Mouse (Mus musculus) heart, embryonic 15.5 days (tissue): Measurements from ENCODE around the gene Dlg2. TPM values are rescaled to one million over a fixed set of nuclear protein-coding genes. Genes with fewer than 3 reads are reported as not detected.

Experiments used
- ATAC-seq: fragments of 200-750 bp; cut with Nextera tagmentation; replicated peaks from 2 replicates; pipeline ENCODE4 v1.8.0; 2017; ENCODE audit warnings: low read depth, moderate TSS enrichment; ENCODE audit not compliant: insufficient number of reproducible peaks, insufficient read depth, low FRiP score
- H3K27ac ChIP-seq: fragments of 300-500 bp; sonication (generic); 2 replicates; pipeline ENCODE4 v1.5.1; 2015; ENCODE audit warnings: mild to moderate bottlenecking, inconsistent platforms
- H3K27me3 ChIP-seq: fragments of 300-500 bp; sonication (generic); 2 replicates; pipeline ENCODE4 v1.6.1; 2015; ENCODE audit warnings: inconsistent platforms
- H3K36me3 ChIP-seq: fragments of 300-500 bp; sonication (generic); 2 replicates; pipeline ENCODE4 v1.6.1; 2015; ENCODE audit warnings: mild to moderate bottlenecking, inconsistent platforms
- H3K4me1 ChIP-seq: fragments of 300-500 bp; sonication (generic); replicated peaks from 2 replicates; pipeline ENCODE4 v1.6.1; 2015; ENCODE audit warnings: inconsistent platforms
- H3K4me2 ChIP-seq: fragments of 300-500 bp; sonication (generic); 2 replicates; pipeline ENCODE4 v1.6.1; 2015; ENCODE audit warnings: inconsistent platforms, mild to moderate bottlenecking, moderate library complexity
- H3K4me3 ChIP-seq: fragments of 300-500 bp; sonication (generic); 2 replicates; pipeline ENCODE4 v1.5.1; 2015; ENCODE audit warnings: mild to moderate bottlenecking, inconsistent platforms
- H3K9ac ChIP-seq: fragments of 300-500 bp; sonication (generic); 2 replicates; pipeline ENCODE4 v1.6.1; 2015; ENCODE audit warnings: mild to moderate bottlenecking, inconsistent platforms
- H3K9me3 ChIP-seq: fragments of 300-500 bp; sonication (generic); replicated peaks from 2 replicates; pipeline ENCODE4 v1.6.1; 2016; ENCODE audit warnings: inconsistent platforms
- WGBS: fragments of 180-500 bp; shearing (Covaris S2); methylation state at CpG from one replicate; pipeline ENCODE4 v1.1.7; 2015; ENCODE audit warnings: mixed read lengths; 5-methylcytosine and 5-hydroxymethylcytosine counted together
- polyA plus RNA-seq: library from polyadenylated mRNA; unstranded; fragments of >200 nt; fragmentation: Nextera tagmentation; extraction: Ambion mirVana; gene quantifications from 2 replicates; pipeline ENCODE4 v1.2.1, GENCODE M21; 2015

The Dlg2 gene
- polyA plus RNA-seq, 1 experiment from 2014 or later = 6.3 TPM

DNA sequence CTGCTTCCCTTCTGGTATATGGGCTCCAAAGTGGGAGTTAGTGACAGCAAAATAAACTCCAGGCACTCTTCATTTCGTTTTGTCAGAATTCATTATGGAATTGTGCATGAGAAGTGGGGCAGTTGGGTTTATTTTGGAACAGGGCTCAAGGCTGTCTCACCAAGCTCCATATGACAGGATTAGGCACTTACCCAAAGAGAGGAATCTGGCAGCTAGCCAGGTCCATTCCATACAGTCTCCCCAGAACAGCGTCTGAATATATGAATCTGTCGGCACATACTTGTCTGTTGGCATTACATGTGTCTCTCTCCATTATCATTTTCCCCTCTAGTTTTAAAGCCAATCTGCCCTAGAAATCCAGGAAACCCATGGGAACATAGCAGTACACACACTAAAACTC, 1649.4 kb downstream of the Dlg2 start:
- no peak overlapping the region for H3K9ac ChIP-seq
- WGBS = 11% methylated on average over 3 of the region's 3 CpGs
- H3K4me2 ChIP-seq = no peak overlapping the region
- peaks cover 9% of the 10 kb centered on the region for H3K4me1 ChIP-seq
- no peaks in the 10 kb centered on the region for H3K36me3 ChIP-seq
- no peaks in the 10 kb centered on the region for H3K27me3 ChIP-seq
- H3K4me3 ChIP-seq = no peak overlapping the region
- ATAC-seq = no peak; the same call in 1 of the 2 replicates
- H3K9me3 ChIP-seq = no peaks in the 10 kb centered on the region
- peak overlapping the region; percentile 53 for H3K27ac ChIP-seq

DNA sequence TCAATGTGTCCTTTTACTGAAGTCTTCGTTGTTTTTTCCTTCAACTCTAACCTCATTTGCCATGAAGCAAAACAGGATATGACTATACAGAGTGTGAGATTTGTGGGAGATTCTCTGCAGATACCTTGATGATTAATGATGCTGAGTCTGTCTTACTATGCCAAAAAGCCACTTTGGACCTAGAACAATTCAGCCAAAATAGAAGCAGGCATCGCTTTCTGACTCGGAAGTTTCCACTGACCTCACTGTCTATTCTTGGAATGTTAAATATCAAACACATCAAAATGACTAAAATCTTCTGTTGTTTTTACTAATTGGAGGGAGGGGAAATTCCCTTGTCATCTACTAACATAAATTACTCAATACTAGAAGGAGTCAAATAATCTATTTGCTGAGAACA, 1657.8 kb downstream of the Dlg2 start:
- 57% methylated on average over 3 of the region's 3 CpGs for WGBS
- H3K4me2 ChIP-seq = no peak overlapping the region
- no peaks in the 10 kb centered on the region for H3K9me3 ChIP-seq
- H3K27me3 ChIP-seq = no peaks in the 10 kb centered on the region
- H3K4me1 ChIP-seq = no peaks in the 10 kb centered on the region; the same call in 1 of the 2 replicates
- H3K27ac ChIP-seq = no peak overlapping the region
- no peak for ATAC-seq
- no peak overlapping the region for H3K9ac ChIP-seq
- no peak overlapping the region for H3K4me3 ChIP-seq
- H3K36me3 ChIP-seq = no peaks in the 10 kb centered on the region

DNA sequence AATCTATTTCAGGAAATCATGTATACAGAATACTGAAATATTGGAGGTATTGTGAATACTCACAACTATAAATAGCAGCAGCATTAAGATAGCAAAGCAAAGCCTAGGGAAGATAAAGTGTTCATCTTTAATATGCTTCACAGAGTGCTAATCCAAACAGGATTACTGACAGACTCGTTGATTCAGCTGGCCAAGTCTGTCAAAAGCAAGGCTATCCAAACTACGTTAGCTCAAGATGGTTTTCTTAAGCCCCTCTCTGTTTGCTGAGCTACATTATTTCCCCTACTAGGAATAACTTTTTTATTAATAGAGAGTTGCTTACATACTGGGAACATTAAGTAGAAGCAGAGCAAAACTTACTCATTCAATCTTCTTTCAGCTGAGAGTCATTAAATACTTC, 1659.2 kb downstream of the Dlg2 start:
- H3K9me3 ChIP-seq = no peaks in the 10 kb centered on the region
- H3K9ac ChIP-seq = no peak overlapping the region
- H3K4me2 ChIP-seq = no peak overlapping the region
- WGBS = 34% methylated on average over 2 of the region's 2 CpGs
- no peak for ATAC-seq
- no peak overlapping the region for H3K27ac ChIP-seq
- no peak overlapping the region for H3K4me3 ChIP-seq
- H3K4me1 ChIP-seq = peaks cover 2% of the 10 kb centered on the region; the same call in 1 of the 2 replicates
- H3K36me3 ChIP-seq = no peaks in the 10 kb centered on the region
- no peaks in the 10 kb centered on the region for H3K27me3 ChIP-seq

DNA sequence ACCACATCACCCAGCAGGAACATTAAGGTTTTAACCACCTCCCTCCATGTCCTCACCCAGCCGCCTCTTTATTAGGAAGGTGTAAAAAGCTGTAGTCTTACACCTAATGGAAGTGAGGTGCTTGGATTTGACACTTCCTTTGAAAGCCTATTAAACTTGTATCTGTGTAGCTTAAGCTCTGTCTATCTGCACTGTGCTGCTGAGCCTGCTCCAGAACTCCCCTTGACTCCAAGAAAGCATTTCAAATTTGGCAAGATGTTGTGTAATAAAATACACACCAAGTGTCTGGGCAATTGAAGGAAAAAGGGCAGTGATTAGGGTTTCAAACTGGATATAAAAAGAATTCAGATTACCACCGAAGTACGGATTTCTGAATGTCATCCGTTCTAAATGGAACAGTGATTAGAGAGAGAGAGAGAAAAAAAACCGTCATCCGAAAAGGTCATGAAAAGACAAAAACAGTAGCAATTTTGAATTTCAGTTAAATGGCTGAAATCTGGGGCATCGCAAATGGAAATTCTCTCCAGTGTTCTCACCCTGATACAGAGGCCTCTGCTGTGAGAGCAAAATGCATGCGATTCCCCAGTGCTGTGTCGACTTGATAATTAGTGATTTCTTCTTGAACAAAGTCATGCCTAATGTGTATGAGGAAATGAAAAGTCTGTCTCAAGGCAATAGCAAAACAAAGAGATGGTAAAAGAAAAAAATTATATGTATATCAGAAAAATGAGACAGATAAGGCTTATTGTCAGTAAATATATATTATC, 1663.8 kb downstream of the Dlg2 start:
- Histone ChIP-seq H3K4me1 (peaks cover 11% of the 10 kb centered on the region), H3K4me2 (no peak overlapping the region), H3K4me3 (no peak overlapping the region), H3K36me3 (no peaks in the 10 kb centered on the region), H3K9me3 (no peaks in the 10 kb centered on the region), H3K9ac (no peak overlapping the region), H3K27ac (peak overlapping the region; percentile 37), H3K27me3 (no peaks in the 10 kb centered on the region)
- 65% methylated on average over 9 of the region's 9 CpGs for WGBS
- no peak for ATAC-seq

DNA sequence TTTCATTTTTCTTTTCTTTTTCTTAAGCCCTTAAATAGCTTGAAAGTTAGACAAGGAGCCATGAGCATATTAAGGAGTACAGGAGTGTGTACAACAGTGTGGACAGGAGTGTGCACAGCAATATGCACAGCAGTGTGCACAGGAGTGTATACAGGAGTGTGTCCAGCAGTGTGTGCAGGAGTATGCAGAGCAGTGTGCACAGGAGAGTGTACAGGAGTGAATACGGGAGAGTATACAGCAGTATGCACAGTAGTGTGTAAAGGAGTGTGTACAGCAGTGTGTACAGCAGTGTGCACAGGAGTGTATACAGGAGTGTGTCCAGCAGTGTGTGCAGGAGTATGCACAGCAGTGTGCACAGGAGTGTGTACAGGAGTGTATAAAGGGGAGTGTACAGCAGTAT, 1671.0 kb downstream of the Dlg2 start:
- no peak for ATAC-seq

DNA sequence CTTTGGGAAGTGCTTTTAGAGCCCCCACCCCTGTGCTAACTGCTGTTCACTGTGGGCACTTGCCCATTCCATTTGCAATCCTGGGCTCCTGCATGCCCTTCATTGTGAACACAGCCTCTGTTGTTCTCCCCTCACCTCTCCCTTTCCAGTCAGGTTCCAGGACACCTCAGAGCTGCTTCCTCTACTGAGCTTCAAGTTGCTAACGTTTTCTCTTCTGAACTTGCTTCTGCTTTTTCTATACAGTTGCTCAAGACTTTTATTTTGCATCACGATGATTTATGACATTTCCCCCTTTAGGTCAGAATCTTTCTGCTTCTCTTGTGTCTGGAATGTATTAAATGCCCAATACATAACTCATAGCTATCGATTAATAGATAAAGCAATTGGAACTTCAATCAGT, 1674.3 kb downstream of the Dlg2 start:
- ATAC-seq = no peak
- no peaks in the 10 kb centered on the region for H3K9me3 ChIP-seq
- 61% methylated on average over 3 of the region's 3 CpGs for WGBS
- H3K27me3 ChIP-seq = no peaks in the 10 kb centered on the region
- no peak overlapping the region for H3K27ac ChIP-seq
- no peaks in the 10 kb centered on the region for H3K36me3 ChIP-seq
- no peak overlapping the region for H3K4me2 ChIP-seq
- no peak overlapping the region for H3K4me3 ChIP-seq
- no peak overlapping the region for H3K9ac ChIP-seq
- no peaks in the 10 kb centered on the region for H3K4me1 ChIP-seq

More for the DNA sequence above, 1671.0 kb downstream of the Dlg2 start:
- no peaks in the 10 kb centered on the region for H3K4me1 ChIP-seq
- no peak overlapping the region for H3K9ac ChIP-seq
- H3K4me2 ChIP-seq = no peak overlapping the region
- no peaks in the 10 kb centered on the region for H3K27me3 ChIP-seq
- no peaks in the 10 kb centered on the region for H3K9me3 ChIP-seq
- no peak overlapping the region for H3K27ac ChIP-seq
- no peak overlapping the region for H3K4me3 ChIP-seq
- no peaks in the 10 kb centered on the region for H3K36me3 ChIP-seq
- 100% methylated on average over 1 of the region's 1 CpGs for WGBS

DNA sequence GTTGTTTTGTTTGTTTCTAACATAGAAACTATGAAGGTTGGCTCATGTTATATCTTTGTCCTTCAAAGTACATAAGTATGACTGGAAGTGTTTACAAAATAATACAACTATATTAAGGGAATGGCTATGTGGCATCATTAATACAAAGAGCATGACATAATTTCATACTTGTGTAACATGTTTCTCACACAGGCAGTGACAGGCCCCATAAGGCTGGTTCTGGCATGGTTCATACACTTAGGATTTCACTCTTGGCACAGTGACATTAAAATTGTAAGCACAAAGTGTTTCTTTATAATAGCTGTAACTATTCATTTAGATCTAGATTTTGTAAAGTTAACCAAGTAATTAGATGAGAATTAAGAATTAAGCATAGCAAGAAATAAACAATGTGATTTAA, 1678.1 kb downstream of the Dlg2 start:
- Histone ChIP-seq H3K27ac (no peak overlapping the region), H3K27me3 (no peaks in the 10 kb centered on the region), H3K9ac (no peak overlapping the region), H3K4me2 (no peak overlapping the region), H3K36me3 (no peaks in the 10 kb centered on the region), H3K4me1 (no peaks in the 10 kb centered on the region), H3K4me3 (no peak overlapping the region), H3K9me3 (no peaks in the 10 kb centered on the region)
- ATAC-seq = no peak

DNA sequence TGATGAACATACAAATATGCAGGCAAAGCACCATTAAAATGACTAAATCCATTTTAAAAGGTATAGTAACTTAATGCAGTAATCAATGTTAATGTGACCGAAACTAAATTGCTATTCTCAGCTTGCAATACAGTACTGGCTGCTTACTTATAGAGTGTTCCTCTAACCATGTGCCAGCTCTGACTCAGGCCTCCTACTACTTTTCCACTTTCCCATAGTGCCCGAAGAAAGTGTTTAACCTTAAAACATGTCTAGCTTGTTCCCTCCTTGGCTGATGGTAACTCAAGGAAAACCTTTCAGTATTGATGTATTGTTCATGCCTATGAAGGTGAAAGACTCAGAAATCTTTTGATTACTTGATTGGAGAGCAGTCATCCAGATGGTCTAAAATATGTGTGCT, 1686.7 kb downstream of the Dlg2 start:
- Histone ChIP-seq H3K4me1 (no peaks in the 10 kb centered on the region), H3K4me3 (no peak overlapping the region), H3K36me3 (no peaks in the 10 kb centered on the region), H3K9ac (no peak overlapping the region), H3K9me3 (no peaks in the 10 kb centered on the region), H3K27me3 (no peaks in the 10 kb centered on the region), H3K4me2 (no peak overlapping the region), H3K27ac (no peak overlapping the region)
- no peak for ATAC-seq
- WGBS = 87% methylated on average over 2 of the region's 2 CpGs

DNA sequence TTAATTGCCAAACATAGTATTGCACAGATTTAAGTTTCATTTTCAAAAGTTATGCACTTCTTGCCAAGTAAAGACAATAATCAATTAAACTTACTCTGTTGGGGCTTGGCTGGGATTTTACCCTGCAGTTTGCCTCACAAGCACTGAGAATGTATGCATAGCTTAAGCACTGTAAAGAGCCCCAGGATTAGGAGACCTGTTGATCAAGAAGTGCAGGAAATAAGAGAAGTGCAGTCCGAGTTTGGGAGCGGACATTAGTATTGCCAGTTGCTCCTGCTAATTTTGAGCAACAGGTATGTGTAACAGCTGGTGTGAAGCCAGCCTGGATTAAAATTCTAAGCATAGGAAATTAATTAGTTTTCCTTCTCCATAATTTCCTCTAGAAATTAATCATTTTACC, 1687.8 kb downstream of the Dlg2 start:
- Histone ChIP-seq H3K27me3 (no peaks in the 10 kb centered on the region), H3K36me3 (no peaks in the 10 kb centered on the region), H3K4me1 (no peaks in the 10 kb centered on the region), H3K27ac (no peak overlapping the region), H3K4me3 (no peak overlapping the region), H3K9me3 (no peaks in the 10 kb centered on the region), H3K4me2 (no peak overlapping the region), H3K9ac (no peak overlapping the region)
- 76% methylated on average over 2 of the region's 2 CpGs for WGBS
- no peak for ATAC-seq

DNA sequence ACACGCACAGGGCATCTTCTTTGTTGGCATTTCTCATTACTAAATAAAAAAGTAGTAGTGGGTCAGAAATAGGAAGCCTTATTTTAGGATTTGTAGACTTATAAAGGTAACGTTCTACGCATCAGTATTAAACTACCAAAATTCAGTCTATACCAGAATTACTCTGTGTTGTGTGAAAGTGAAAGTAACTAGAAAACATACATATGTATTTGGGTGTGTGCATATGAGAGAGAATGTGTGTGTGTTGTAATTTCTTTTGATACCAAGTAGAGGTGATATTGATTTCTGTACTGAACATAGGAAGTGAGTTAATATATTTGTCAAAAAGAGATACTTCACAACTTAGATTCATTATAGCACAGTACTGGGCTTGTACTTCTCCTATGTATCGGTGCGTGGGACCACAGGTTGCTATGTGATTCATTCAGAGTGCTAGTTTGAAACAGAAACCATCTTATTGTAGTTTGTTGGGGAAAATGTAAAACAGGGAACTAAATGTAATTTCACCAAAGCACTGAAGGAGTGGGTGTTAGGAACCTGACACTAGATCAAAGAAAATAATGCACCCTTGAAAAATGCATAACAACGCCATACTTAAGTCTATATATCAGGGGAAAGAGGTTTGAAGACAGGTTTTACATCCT, 1688.5 kb downstream of the Dlg2 start:
- Histone ChIP-seq H3K4me3 (no peak overlapping the region), H3K9me3 (no peaks in the 10 kb centered on the region), H3K36me3 (no peaks in the 10 kb centered on the region), H3K27ac (no peak overlapping the region), H3K4me1 (no peaks in the 10 kb centered on the region), H3K9ac (no peak overlapping the region), H3K27me3 (no peaks in the 10 kb centered on the region), H3K4me2 (no peak overlapping the region)
- ATAC-seq = no peak
- 87% methylated on average over 6 of the region's 6 CpGs for WGBS

DNA sequence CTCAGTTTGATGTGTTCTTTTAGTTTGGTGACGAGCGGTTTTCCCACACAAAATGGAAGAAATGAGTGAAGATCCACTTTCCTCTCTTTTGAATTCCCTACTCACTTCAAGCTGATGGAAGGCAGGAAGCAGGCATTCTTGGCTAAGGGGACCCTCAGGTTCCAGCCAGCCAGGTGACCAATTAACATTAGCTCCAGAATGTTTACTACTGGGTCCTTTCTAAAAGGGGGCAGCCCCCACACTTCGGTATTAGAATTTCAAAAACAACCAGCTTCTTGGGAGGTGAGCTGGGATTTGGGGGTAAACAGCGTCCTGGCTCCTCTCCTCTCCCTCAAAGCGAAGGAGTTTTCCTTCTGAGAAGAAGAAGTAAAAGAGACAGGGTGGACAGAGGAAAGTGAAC, 1703.6 kb downstream of the Dlg2 start:
- Histone ChIP-seq H3K27ac (peak overlapping the region; percentile 66), H3K36me3 (no peaks in the 10 kb centered on the region), H3K9ac (no peak overlapping the region), H3K4me3 (peak overlapping the region; percentile 60), H3K9me3 (no peaks in the 10 kb centered on the region), H3K4me2 (peak overlapping the region; percentile 86), H3K4me1 (peaks cover 17% of the 10 kb centered on the region), H3K27me3 (0 out of 2 replicates have a peak, but pooled peaks cover 3% of the 10 kb centered on the region)
- WGBS = 42% methylated on average over 5 of the region's 5 CpGs
- ATAC-seq = no peak
